Mouse (Mus musculus): ENCODE data around the gene Spcs1.

GRCm38 (mm10) chr14:31016063-31016462 is 14.6 kb upstream of the Spcs1 start:
- TF ChIP-seq POLR2A (IDR thresholded peaks at IDR 0.05; ENCODE audit: borderline replicate concordance, extremely low read depth, insufficient read depth, insufficient read length, poor library complexity, severe bottlenecking) (no peak), CTCF (IDR thresholded peaks at IDR 0.05; ENCODE audit: borderline replicate concordance, extremely low read depth, insufficient read depth, insufficient read length) (no peak)

All from brain, embryonic 14.5 days (tissue).